Mouse (Mus musculus): ENCODE results near the gene Spag6.

- no peak for TF ChIP-seq CTCF (IDR thresholded peaks at IDR 0.05; ENCODE audit: control insufficient read depth, insufficient read depth, low read length)
- TF ChIP-seq POLR2A (IDR thresholded peaks at IDR 0.05; ENCODE audit: borderline replicate concordance, control insufficient read depth, low read depth, low read length) = no peak
These were observed 103.9 kb downstream of the Spag6 start for GRCm38 (mm10) chr2:18797776-18798175.

All from bone marrow, adult 2 months (tissue).